ENCODE assay signal across 9 mouse cellular contexts in genomic region chr7:111720511-111721307, GRCm38 (mm10). TPM values are rescaled to one million over a fixed set of nuclear protein-coding genes. Genes with fewer than 3 reads are reported as not detected.
DNase-seq lines count a peak whose midpoint lies in the region; ATAC-seq lines count a peak whose summit lies in the region.
"Had no signal": no experiment of that assay in that cellular context is flagged by ENCODE, and none has a peak within 500 bp of the region (broad histone marks: within the 10 kb centered on the region; RNA-seq: fewer than 3 reads in every experiment).

No protein-coding gene starts in this region.

- H3K9ac ChIP-seq in midbrain, embryonic 13.5 days (replicated peaks) = no peak overlapping the region; the same call in 1 of the 2 replicates
- H3K9ac ChIP-seq: neural tube, embryonic 12.5 days had no signal

- no peaks in the 10 kb centered on the region for H3K36me3 ChIP-seq in midbrain, embryonic 10.5 days
- no peaks in the 10 kb centered on the region for H3K36me3 ChIP-seq in midbrain, embryonic 13.5 days
- H3K36me3 ChIP-seq: neural tube, embryonic 12.5 days had no signal

- 85% methylated on average over 8 of the region's 8 CpGs for WGBS in midbrain, embryonic 10.5 days
- WGBS in midbrain, embryonic 13.5 days = 73% methylated on average over 8 of the region's 8 CpGs

- H3K27ac ChIP-seq in midbrain, embryonic 10.5 days (replicated peaks) = 0 out of 2 replicates have a peak overlapping the region, but pooled peaks have one; percentile 25
- no peak overlapping the region; the same call in 1 of the 2 replicates for H3K27ac ChIP-seq in midbrain, embryonic 13.5 days
- H3K27ac ChIP-seq: neural tube, embryonic 12.5 days had no signal

- H3K4me3 ChIP-seq in midbrain, embryonic 10.5 days = no peak overlapping the region
- no peak overlapping the region for H3K4me3 ChIP-seq in midbrain, embryonic 13.5 days (replicated peaks)
- H3K4me3 ChIP-seq: neural tube, embryonic 12.5 days had no signal

- H3K4me2 ChIP-seq in midbrain, embryonic 13.5 days (replicated peaks) = no peak overlapping the region
- H3K4me2 ChIP-seq: neural tube, embryonic 12.5 days had no signal

- no peak for DNase-seq in midbrain, embryonic 10.5 days (ENCODE audit: low spot score)
- DNase-seq in gastrocnemius, postnatal 4 days (ENCODE audit: low spot score in 2 of 2) = peak; percentile 53 to 70
- peak; percentile 72 to 74 for DNase-seq in layer of hippocampus, postnatal 10 days (ENCODE audit: low spot score in 2 of 2)
- peak; percentile 74 for DNase-seq in right cerebral cortex, adult 18-20 months
- DNase-seq in ovary, adult 18-20 months (ENCODE audit: low spot score) = no peak
- no peak for DNase-seq in Muller cell, postnatal 12 days (ENCODE audit: inconsistent ontology term)
- DNase-seq in cerebellum, adult 9-10 months = no peak

- H3K27me3 ChIP-seq in midbrain, embryonic 10.5 days (ENCODE audit: low read depth, poor library complexity, severe bottlenecking) = no peaks in the 10 kb centered on the region
- H3K27me3 ChIP-seq in midbrain, embryonic 13.5 days = no peaks in the 10 kb centered on the region
- H3K27me3 ChIP-seq: neural tube, embryonic 12.5 days had no signal

- H3K4me1 ChIP-seq in midbrain, embryonic 10.5 days = peaks cover 15% of the 10 kb centered on the region
- peaks cover 10% of the 10 kb centered on the region; the same call in 1 of the 2 replicates for H3K4me1 ChIP-seq in midbrain, embryonic 13.5 days (replicated peaks)
- H3K4me1 ChIP-seq: neural tube, embryonic 12.5 days had no signal

- no peaks in the 10 kb centered on the region for H3K9me3 ChIP-seq in midbrain, embryonic 10.5 days (replicated peaks)
- H3K9me3 ChIP-seq in midbrain, embryonic 13.5 days = no peaks in the 10 kb centered on the region
- H3K9me3 ChIP-seq: neural tube, embryonic 12.5 days had no signal

- ATAC-seq in midbrain, embryonic 13.5 days = no peak

RNA-seq across cellular contexts. Expression of gene Galnt18, which starts 59.1 kb away (rescaled TPM):
- polyA plus RNA-seq in midbrain, embryonic 10.5 days (2016; fragmentation: Nextera tagmentation; extraction: Ambion mirVana) = 6.6 and 6.8 TPM in 2 replicates
- 8.5 and 11.0 TPM in 2 replicates for polyA plus RNA-seq in midbrain, embryonic 13.5 days (2015; fragmentation: Nextera tagmentation; extraction: Ambion mirVana)
- total RNA-seq in gastrocnemius, postnatal 4 days (2021) = 10 to 100 TPM; 15.3 to 16.8 TPM
- total RNA-seq in layer of hippocampus, postnatal 10 days (2021) = 10 to 100 TPM; 66.0 to 72.4 TPM

Comparison
In these comparisons a context has a peak if more than half of its experiments do, and no peak if none do; other contexts are left out.
1. DNase-seq: peak in gastrocnemius, postnatal 4 days (2 of 2), layer of hippocampus, postnatal 10 days (2 of 2) and right cerebral cortex, adult 18-20 months (single experiment); none in midbrain, embryonic 10.5 days (single experiment), ovary, adult 18-20 months (single experiment), Muller cell, postnatal 12 days (single experiment) and cerebellum, adult 9-10 months (single experiment).